Mouse (Mus musculus) heart, adult 2 months (tissue): ENCODE measurements at regions not wholly inside any gene's neighbourhood (a gene's known extent, or its start where the extent isn't known, plus 50 kb on each side); places are given as distances from the start of the nearest gene placed in this dataset.
A peak's percentile ranks its signal among the peaks of the same experiment; 100 is the strongest.
"Not testable (repeated sequence)": the region's sequence is repeated elsewhere in the genome, so short reads cannot be mapped to it uniquely, and the experiment has no call there.

Experiments
- DNase-seq, 2 experiments: peaks; one replicate each; pipeline ENCODE4 v3.0.0; 2021
- H3K27ac ChIP-seq: fragments of 200-600 bp; 2 replicates; pipeline ENCODE4 v1.8.1; 2022
- H3K27me3 ChIP-seq: fragments of 200-500 bp; 2 replicates; pipeline ENCODE4 v1.6.1; 2012; ENCODE audit warnings: mild to moderate bottlenecking, low read length, inconsistent platforms, mixed read lengths; ENCODE audit not compliant: control insufficient read depth, insufficient read depth
- H3K36me3 ChIP-seq: fragments of 200-500 bp; 2 replicates; pipeline ENCODE4 v1.6.1; 2012; ENCODE audit warnings: low read length, inconsistent platforms; ENCODE audit not compliant: control insufficient read depth, insufficient read depth
- H3K4me1 ChIP-seq: fragments of 200-500 bp; 2 replicates; pipeline ENCODE4 v1.6.1; 2011; ENCODE audit warnings: low read length; ENCODE audit not compliant: control insufficient read depth, insufficient read depth
- H3K4me3 ChIP-seq: fragments of 200-600 bp; 2 replicates; pipeline ENCODE4 v1.8.1; 2022
- H3K79me2 ChIP-seq: fragments of 200-500 bp; replicated peaks from 2 replicates; pipeline ENCODE4 v1.6.1; 2012; ENCODE audit warnings: mild to moderate bottlenecking, inconsistent platforms, low read length, moderate library complexity, mixed read lengths; ENCODE audit not compliant: control insufficient read depth, insufficient read depth
- H3K9ac ChIP-seq: fragments of 200-500 bp; 2 replicates; pipeline ENCODE4 v1.6.1; 2012; ENCODE audit warnings: low read depth, mild to moderate bottlenecking, control low read depth, inconsistent platforms, low read length, mixed read lengths
- CTCF ChIP-seq: fragments of 200-600 bp; IDR thresholded peaks from 2 replicates; pipeline ENCODE4 v1.8.1; 2022; ENCODE audit warnings: antibody characterized with exemption, mild to moderate bottlenecking, moderate library complexity
- EP300 ChIP-seq: fragments of 200-500 bp; IDR thresholded peaks from 2 replicates; pipeline ENCODE4 v1.6.1; 2011; ENCODE audit warnings: low read depth, low read length, control low read depth; ENCODE audit not compliant: insufficient read depth
- POLR2A ChIP-seq: fragments of 200-500 bp; IDR thresholded peaks from 2 replicates; pipeline ENCODE4 v1.6.1; 2011; ENCODE audit warnings: mild to moderate bottlenecking, low read depth, low read length, control low read depth; ENCODE audit not compliant: insufficient read depth
- WGBS: fragments of 180-500 bp; shearing (Covaris S2); methylation state at CpG from one replicate; pipeline ENCODE4 v1.1.7; 2018; 5-methylcytosine and 5-hydroxymethylcytosine counted together
- intact Hi-C: fragments of 180-260 bp; cut with DNase I; formaldehyde crosslinking; loops from one replicate; pipeline ENCODE4 v1.15.1; 2025

DNA sequence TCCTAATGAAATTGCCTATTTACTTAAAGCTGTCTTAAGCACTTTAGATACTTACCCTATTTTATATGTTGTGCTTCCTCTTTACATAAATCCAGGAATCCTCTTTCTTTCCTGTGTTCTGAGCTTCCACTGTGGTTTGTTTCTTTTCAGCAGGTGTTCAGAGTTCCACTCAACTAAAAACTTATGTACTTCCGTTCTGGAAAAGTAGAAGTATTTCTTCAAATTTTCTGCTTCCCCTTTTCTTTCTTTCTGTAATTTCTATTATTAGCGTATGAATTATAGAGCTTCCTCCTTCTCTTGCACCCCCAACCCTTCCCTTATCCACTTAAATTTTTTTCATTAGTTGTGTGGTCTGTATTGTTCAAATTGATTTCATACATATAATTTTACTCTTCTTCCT lies 165.8 kb upstream of the Nudt12 start:
- Histone ChIP-seq H3K4me3 (no peak overlapping the region), H3K79me2 (no peaks in the 10 kb centered on the region), H3K27me3 (no peaks in the 10 kb centered on the region), H3K27ac (no peak overlapping the region), H3K4me1 (no peaks in the 10 kb centered on the region), H3K36me3 (no peaks in the 10 kb centered on the region), H3K9ac (no peak overlapping the region)
- intact Hi-C loops, result no loop called here
- WGBS, result 76% methylated on average over 2 of the region's 2 CpGs
- no peak for DNase-seq
- TF ChIP-seq POLR2A, result no peak
- TF ChIP-seq EP300, result no peak
- no peak for TF ChIP-seq CTCF

- no peaks in the 10 kb centered on the region for H3K36me3 ChIP-seq
- H3K9ac ChIP-seq, result no peak overlapping the region
- H3K79me2 ChIP-seq, result no peaks in the 10 kb centered on the region
- intact Hi-C loops, result no loop called here
- WGBS, result 67% methylated on average over 2 of the region's 2 CpGs
- no peak overlapping the region for H3K4me3 ChIP-seq
- no peaks in the 10 kb centered on the region for H3K27me3 ChIP-seq
- no peaks in the 10 kb centered on the region for H3K4me1 ChIP-seq
- DNase-seq, result no peak
- H3K27ac ChIP-seq, result no peak overlapping the region
- TF ChIP-seq EP300 (no peak), POLR2A (no peak), CTCF (no peak)
Measured at GRCm38 (mm10) chr17:59156345-59156744, 143.2 kb upstream of the Nudt12 start.

- 59% methylated on average over 1 of the region's 1 CpGs for WGBS
- no peak overlapping the region for H3K9ac ChIP-seq
- H3K27me3 ChIP-seq, result no peaks in the 10 kb centered on the region
- H3K4me3 ChIP-seq, result no peak overlapping the region
- no peaks in the 10 kb centered on the region for H3K4me1 ChIP-seq
- intact Hi-C loops, result no loop called here
- no peak for DNase-seq
- no peaks in the 10 kb centered on the region for H3K36me3 ChIP-seq
- no peak overlapping the region for H3K27ac ChIP-seq
- no peak for TF ChIP-seq POLR2A
- TF ChIP-seq CTCF, result no peak
- no peak for TF ChIP-seq EP300
- no peaks in the 10 kb centered on the region for H3K79me2 ChIP-seq
Measured at GRCm38 (mm10) chr17:59143760-59144157, 130.6 kb upstream of the Nudt12 start.

DNA sequence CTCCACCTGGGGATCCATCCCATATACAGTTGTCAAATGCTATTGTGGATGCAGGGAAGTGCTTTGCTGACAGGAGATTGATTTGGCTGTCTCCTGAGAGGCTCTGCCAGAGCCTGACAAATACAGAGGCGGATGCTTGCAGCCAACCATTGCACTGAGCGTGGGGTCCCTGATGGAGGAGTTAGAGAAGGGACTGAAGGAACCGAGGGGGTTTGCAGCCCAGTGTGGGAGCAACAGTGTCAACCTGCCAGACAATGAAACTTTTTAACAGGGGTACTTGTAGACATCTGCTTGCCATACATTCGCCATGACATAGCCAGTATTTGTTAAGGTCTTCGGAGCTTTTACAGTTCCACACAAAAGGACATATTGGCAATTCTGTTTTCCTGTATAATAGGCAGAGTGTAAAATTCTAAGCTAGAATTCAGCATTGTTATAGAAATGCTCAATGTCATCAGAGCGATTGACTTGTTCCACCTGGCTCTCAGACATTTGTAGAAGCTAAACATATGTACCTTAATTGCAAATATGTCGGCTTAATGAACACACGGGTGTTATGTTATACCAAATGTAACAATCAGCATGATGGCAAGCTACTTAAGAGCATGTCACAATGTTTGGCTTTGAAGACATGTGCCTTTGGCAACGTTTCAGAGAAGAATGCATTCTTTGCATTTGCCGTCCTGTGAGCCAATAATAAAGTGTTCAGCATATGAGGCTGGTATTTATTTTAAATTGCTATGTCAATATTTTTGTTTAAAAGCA lies 130.0 kb upstream of the Nudt12 start:
- 73% methylated on average over 10 of the region's 10 CpGs for WGBS

GRCm38 (mm10) chr17:59138791-59139190 lies 125.6 kb upstream of the Nudt12 start:
- Histone ChIP-seq H3K79me2 (no peaks in the 10 kb centered on the region), H3K9ac (no peak overlapping the region), H3K4me1 (no peaks in the 10 kb centered on the region), H3K27me3 (no peaks in the 10 kb centered on the region), H3K27ac (no peak overlapping the region), H3K36me3 (no peaks in the 10 kb centered on the region), H3K4me3 (no peak overlapping the region)
- DNase-seq, result no peak
- 64% methylated on average over 2 of the region's 2 CpGs for WGBS
- intact Hi-C loops, result no loop called here
- TF ChIP-seq CTCF, result no peak
- no peak for TF ChIP-seq POLR2A
- TF ChIP-seq EP300, result no peak

More for the DNA sequence above, 130.0 kb upstream of the Nudt12 start:
- Histone ChIP-seq H3K27me3 (no peaks in the 10 kb centered on the region), H3K36me3 (no peaks in the 10 kb centered on the region), H3K79me2 (no peaks in the 10 kb centered on the region), H3K4me3 (no peak overlapping the region), H3K9ac (no peak overlapping the region), H3K27ac (no peak overlapping the region), H3K4me1 (no peaks in the 10 kb centered on the region)
- no peak for DNase-seq
- intact Hi-C loops, result no loop called here
- TF ChIP-seq POLR2A (no peak), EP300 (no peak), CTCF (no peak)

DNA sequence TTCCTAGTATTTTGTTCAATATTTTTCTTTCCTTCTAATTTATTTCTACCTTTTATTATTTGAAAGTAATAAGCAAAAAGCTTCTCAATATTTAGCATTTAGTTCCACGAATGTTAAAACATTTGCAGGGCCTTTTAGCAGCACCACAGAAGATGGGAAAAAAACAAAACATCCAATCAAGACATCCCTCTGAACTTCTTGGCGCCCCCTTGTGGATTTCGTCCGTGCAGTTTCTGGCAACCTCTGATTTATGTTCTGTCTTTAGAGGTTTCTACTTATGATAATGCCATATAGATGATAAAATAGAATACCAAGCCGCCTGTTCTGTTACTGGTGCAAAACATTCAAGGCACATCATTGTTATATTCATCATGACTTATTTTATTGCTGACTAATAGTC lies 86.2 kb upstream of the Nudt12 start:
- no peak for TF ChIP-seq POLR2A
- peak; percentile 64 for TF ChIP-seq CTCF
- Histone ChIP-seq H3K27ac (no peak overlapping the region), H3K79me2 (no peaks in the 10 kb centered on the region), H3K27me3 (no peaks in the 10 kb centered on the region), H3K9ac (no peak overlapping the region), H3K4me1 (no peaks in the 10 kb centered on the region), H3K36me3 (no peaks in the 10 kb centered on the region), H3K4me3 (no peak overlapping the region)
- 3% methylated on average over 5 of the region's 5 CpGs for WGBS
- intact Hi-C loops, result no loop called here
- peak in 1 of 2 experiments; percentile 15 for DNase-seq

- H3K27me3 ChIP-seq, H3K79me2 ChIP-seq, H3K27ac ChIP-seq, H3K9ac ChIP-seq, H3K36me3 ChIP-seq, H3K4me3 ChIP-seq, DNase-seq, intact Hi-C loops, H3K4me1 ChIP-seq: not testable (repeated sequence)
- WGBS, result 40% methylated on average over 4 of the region's 6 CpGs
Measured at GRCm38 (mm10) chr17:59076846-59077245, 63.7 kb upstream of the Nudt12 start.

DNA sequence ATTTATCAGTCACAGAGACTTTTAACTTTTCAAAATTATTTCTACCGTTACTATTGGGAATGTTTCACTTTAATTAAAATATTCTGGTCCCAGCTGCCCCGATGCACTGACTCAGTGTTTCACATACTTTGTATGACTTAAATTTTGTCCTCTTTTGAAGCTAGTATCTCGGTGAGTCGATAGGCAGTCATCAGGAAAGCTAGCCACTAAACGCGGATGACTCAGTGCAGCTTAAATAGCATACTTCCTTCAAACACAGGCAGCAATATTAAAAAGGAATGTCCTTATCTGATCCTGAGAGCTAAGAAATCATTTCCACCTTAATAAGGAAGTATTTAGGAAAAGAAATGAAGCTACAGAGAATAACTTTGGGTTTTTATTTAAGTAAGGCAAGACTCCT lies 63.2 kb upstream of the Nudt12 start:
- H3K4me3 ChIP-seq, H3K9ac ChIP-seq, H3K27ac ChIP-seq, H3K4me1 ChIP-seq, H3K27me3 ChIP-seq, H3K79me2 ChIP-seq, DNase-seq, intact Hi-C loops, H3K36me3 ChIP-seq: not testable (repeated sequence)
- 42% methylated on average over 4 of the region's 6 CpGs for WGBS
